Mouse (Mus musculus): ENCODE results near the gene Tspo. TPM values are rescaled to one million over a fixed set of nuclear protein-coding genes. Genes with fewer than 3 reads are reported as not detected.
A peak's percentile ranks its signal among the peaks of the same experiment; 100 is the strongest.

Gene Tspo
- total RNA-seq (2021) = 344 and 362 TPM in 2 replicates
- long read RNA-seq, experiment 1, transcript Tspo-201 (4 exons, 837 nt) = major isoform, 523 of 578 reads
- long read RNA-seq, experiment 1, partial matches to known transcripts = 34 of 578 reads
- long read RNA-seq, experiment 1, other reads (novel, unspliced or antisense) = 21 of 578 reads
- long read RNA-seq, experiment 2, transcript Tspo-201 (4 exons, 837 nt) = major isoform, 441 of 505 reads
- long read RNA-seq, experiment 2, partial matches to known transcripts = 56 of 505 reads
- long read RNA-seq, experiment 2, other reads (novel, unspliced or antisense) = 8 of 505 reads

- peak; percentile 89 for DNase-seq
Observed at GRCm38 (mm10) chr15:83563327-83563856, at the start of gene Tspo, which contains the start of gene Mcat. TSS of gene Tspo (plus strand) at chr15:83563592. TSS of gene Mcat (minus strand) at chr15:83563787.

GRCm38 (mm10) chr15:83515018-83515417, 48.4 kb upstream of the Tspo start:
- no peak for DNase-seq

- peak; percentile 81 for DNase-seq
Observed at GRCm38 (mm10) chr15:83518215-83519048, 45.0 kb upstream of the Tspo start.

- no peak for DNase-seq
Observed at GRCm38 (mm10) chr15:83520861-83521382, 42.5 kb upstream of the Tspo start.

- DNase-seq = peak; percentile 64
Observed at GRCm38 (mm10) chr15:83523196-83523595, 40.2 kb upstream of the Tspo start.

- no peak for DNase-seq
Observed at GRCm38 (mm10) chr15:83523638-83524332, 39.6 kb upstream of the Tspo start.

GRCm38 (mm10) chr15:83524333-83524729, 39.1 kb upstream of the Tspo start:
- no peak for DNase-seq

- DNase-seq = peak; percentile 73
Observed at GRCm38 (mm10) chr15:83526424-83527091, 36.8 kb upstream of the Tspo start, which contains the start of gene Bik. TSS of gene Bik (plus strand) at chr15:83526862.

GRCm38 (mm10) chr15:83527092-83527437, 36.3 kb upstream of the Tspo start:
- DNase-seq = no peak

- DNase-seq = no peak
Observed at GRCm38 (mm10) chr15:83527747-83528146, 35.6 kb upstream of the Tspo start.

- no peak for DNase-seq
Observed at GRCm38 (mm10) chr15:83528892-83529291, 34.5 kb upstream of the Tspo start.

GRCm38 (mm10) chr15:83529765-83530164, 33.6 kb upstream of the Tspo start:
- peak; percentile 63 for DNase-seq

- peak; percentile 53 for DNase-seq
Observed at GRCm38 (mm10) chr15:83530233-83530632, 33.2 kb upstream of the Tspo start.

- DNase-seq = no peak
Observed at GRCm38 (mm10) chr15:83530688-83531087, 32.7 kb upstream of the Tspo start.

- no peak for DNase-seq
Observed at GRCm38 (mm10) chr15:83531961-83532469, 31.4 kb upstream of the Tspo start.

GRCm38 (mm10) chr15:83532606-83533005, 30.8 kb upstream of the Tspo start:
- no peak for DNase-seq

GRCm38 (mm10) chr15:83534960-83535889, 28.2 kb upstream of the Tspo start:
- peak; percentile 69 for DNase-seq

- no peak for DNase-seq
Observed at GRCm38 (mm10) chr15:83535890-83536231, 27.5 kb upstream of the Tspo start.

- DNase-seq = no peak
Observed at GRCm38 (mm10) chr15:83538855-83539254, 24.5 kb upstream of the Tspo start.

- peak; percentile 70 for DNase-seq
Observed at GRCm38 (mm10) chr15:83539905-83540304, 23.5 kb upstream of the Tspo start.

Measured in adrenal gland, postnatal 14 days (tissue).